10 mouse cellular contexts compared by ENCODE assay signal in the genomic region with DNA sequence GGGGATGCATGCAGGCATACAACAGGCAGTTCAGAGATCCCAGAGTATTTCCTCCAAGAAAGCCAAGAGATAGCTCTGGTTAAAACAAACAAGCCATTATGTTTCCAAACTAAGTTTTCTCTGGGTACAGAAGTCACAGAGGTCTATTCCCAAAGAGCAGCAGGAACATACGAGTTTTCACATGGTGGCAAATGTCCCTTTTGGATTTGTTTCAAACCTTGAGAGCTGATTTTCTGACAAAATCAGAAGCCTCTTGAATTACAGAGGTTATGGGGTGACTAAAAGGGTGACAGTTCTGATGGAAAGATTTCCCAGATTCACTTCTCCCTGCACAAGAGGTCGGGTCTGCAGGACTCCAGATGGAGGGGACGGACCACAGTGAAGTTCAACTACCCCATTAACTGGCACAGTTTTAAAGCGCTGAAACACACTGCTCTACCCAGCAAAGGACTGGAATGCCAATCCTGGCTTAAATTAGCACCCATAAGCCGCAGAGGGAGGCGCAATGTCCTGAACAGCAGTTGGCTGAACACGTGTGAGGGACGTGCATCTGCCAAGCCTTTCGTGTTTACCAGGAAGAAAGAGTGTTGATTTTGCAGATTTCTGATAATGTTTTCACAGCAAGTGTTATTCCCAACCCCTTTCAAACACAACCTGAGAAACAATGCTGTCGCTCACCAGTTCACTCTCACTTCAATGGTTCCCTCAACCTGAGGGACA. TPM values are rescaled to one million over a fixed set of nuclear protein-coding genes. Genes with fewer than 3 reads are reported as not detected.
DNase-seq lines count a peak whose midpoint lies in the region; ATAC-seq and TF ChIP-seq lines count a peak whose summit lies in the region.
"Had no signal": no experiment of that assay in that cellular context is flagged by ENCODE, and none has a peak within 500 bp of the region (broad histone marks: within the 10 kb centered on the region; RNA-seq: fewer than 3 reads in every experiment).

No protein-coding gene starts in this region.

- no peaks in the 10 kb centered on the region for H3K9me3 ChIP-seq in limb, embryonic 15.5 days
- no peaks in the 10 kb centered on the region for H3K9me3 ChIP-seq in limb, embryonic 10.5 days (replicated peaks)
- no peaks in the 10 kb centered on the region for H3K9me3 ChIP-seq in heart, postnatal 0 days (replicated peaks; ENCODE audit: control insufficient read depth, low read length)

- no peaks in the 10 kb centered on the region for H3K36me3 ChIP-seq in limb, embryonic 15.5 days
- no peaks in the 10 kb centered on the region for H3K36me3 ChIP-seq in limb, embryonic 10.5 days
- H3K36me3 ChIP-seq in heart, postnatal 0 days (replicated peaks; ENCODE audit: control insufficient read depth, insufficient read depth, low read length): peaks cover 3% of the 10 kb centered on the region; the same call in 1 of the 2 replicates

- DNase-seq in limb, embryonic 10.5 days (ENCODE audit: low spot score): no peak
- peak; percentile 52 to 61 for DNase-seq in cerebellum, postnatal 25 days
- DNase-seq in heart, postnatal 0 days (ENCODE audit: low spot score): peak; percentile 71
- DNase-seq in right cerebral cortex, postnatal 14 days: peak; percentile 56
- DNase-seq in thymus, adult 18-20 months: no peak
- no peak for DNase-seq in testis, postnatal 10 days (ENCODE audit: low spot score)
- DNase-seq in thymus, postnatal 4 days: no peak

- 63% methylated on average over 10 of the region's 10 CpGs for WGBS in limb, embryonic 15.5 days
- 81% methylated on average over 10 of the region's 10 CpGs for WGBS in limb, embryonic 10.5 days
- WGBS in heart, postnatal 0 days: 22% methylated on average over 10 of the region's 10 CpGs

- H3K4me1 ChIP-seq in limb, embryonic 15.5 days: peaks cover 7% of the 10 kb centered on the region; the same call in 1 of the 2 replicates
- no peaks in the 10 kb centered on the region for H3K4me1 ChIP-seq in limb, embryonic 10.5 days
- H3K4me1 ChIP-seq in heart, postnatal 0 days (ENCODE audit: control insufficient read depth, insufficient read depth): peaks cover 51% of the 10 kb centered on the region

- peak; percentile 64; the same call in 1 of the 2 replicates for TF ChIP-seq EP300 in heart, postnatal 0 days (IDR thresholded peaks at IDR 0.05; ENCODE audit: low read depth)

- H3K4me2 ChIP-seq in limb, embryonic 15.5 days: no peak overlapping the region
- no peak overlapping the region for H3K4me2 ChIP-seq in heart, postnatal 0 days (ENCODE audit: low read depth, low read length)

- TF ChIP-seq CTCF in heart, postnatal 0 days (IDR thresholded peaks at IDR 0.05; ENCODE audit: low read depth): 0 out of 2 replicates have a peak, but pooled peaks have one; percentile 1

- H3K4me3 ChIP-seq in limb, embryonic 15.5 days: no peak overlapping the region
- no peak overlapping the region for H3K4me3 ChIP-seq in limb, embryonic 10.5 days
- no peak overlapping the region for H3K4me3 ChIP-seq in heart, postnatal 0 days (ENCODE audit: low read depth, low read length)
- H3K4me3 ChIP-seq: myocyte had no signal

- H3K27ac ChIP-seq in limb, embryonic 15.5 days: peak overlapping the region; percentile 51
- H3K27ac ChIP-seq in limb, embryonic 10.5 days: no peak overlapping the region
- H3K27ac ChIP-seq in heart, postnatal 0 days (ENCODE audit: low read depth): peak overlapping the region; percentile 91

- H3K27me3 ChIP-seq in limb, embryonic 15.5 days: no peaks in the 10 kb centered on the region
- H3K27me3 ChIP-seq in limb, embryonic 10.5 days (ENCODE audit: low read depth, poor library complexity, severe bottlenecking): no peaks in the 10 kb centered on the region
- H3K27me3 ChIP-seq in heart, postnatal 0 days (ENCODE audit: control insufficient read depth, insufficient read depth, low read length): no peaks in the 10 kb centered on the region
- H3K27me3 ChIP-seq: Patski had no signal

- ATAC-seq in limb, embryonic 15.5 days (ENCODE audit: insufficient number of reproducible peaks, low FRiP score, low TSS enrichment, low read depth): no peak
- ATAC-seq in heart, postnatal 0 days (ENCODE audit: insufficient read depth, low read depth): peak; percentile 70
- ATAC-seq: Patski had no signal

- no peak overlapping the region for H3K9ac ChIP-seq in limb, embryonic 15.5 days
- H3K9ac ChIP-seq in heart, postnatal 0 days (replicated peaks; ENCODE audit: low read depth, low read length): peak overlapping the region; percentile 18

RNA-seq across cellular contexts. Expression of a gene that starts 41.9 kb away (rescaled TPM):
- 45.6 and 58.9 TPM in 2 replicates for polyA plus RNA-seq in limb, embryonic 15.5 days (2015; fragmentation: Nextera tagmentation; extraction: Ambion mirVana)
- 21.1 and 24.5 TPM in 2 replicates for polyA plus RNA-seq in limb, embryonic 10.5 days (2016; fragmentation: Nextera tagmentation; extraction: Ambion mirVana)
- total RNA-seq in heart, postnatal 0 days (2014; rRNA removed; ENCODE audit: low replicate concordance): 77.7 and 140 TPM in 2 replicates
- 153 and 159 TPM in 2 replicates for polyA plus RNA-seq in heart, postnatal 0 days (2015; fragmentation: Nextera tagmentation; extraction: Ambion mirVana)

Comparison
In these comparisons a context has a peak if more than half of its experiments do, and no peak if none do; other contexts are left out.
1. DNase-seq: peak in cerebellum, postnatal 25 days (2 of 2), heart, postnatal 0 days (single experiment) and right cerebral cortex, postnatal 14 days (single experiment); none in limb, embryonic 10.5 days (single experiment), thymus, adult 18-20 months (0 of 2), testis, postnatal 10 days (single experiment) and thymus, postnatal 4 days (single experiment).